Mouse (Mus musculus) gastrocnemius, postnatal 4 days (tissue): ENCODE data around the gene Hspb2. TPM values are rescaled to one million over a fixed set of nuclear protein-coding genes. Genes with fewer than 3 reads are reported as not detected.

Experiments
- DNase-seq, 2 experiments: peaks; one replicate each; pipeline ENCODE4 v3.0.0; 2021 to 2022; ENCODE audit warnings: low spot score in 2 of 2, mixed read lengths in 2 of 2
- total RNA-seq, 2 experiments: library from RNA; stranded (reverse); gene quantifications; 2 replicates each; pipeline ENCODE4 v1.2.3; 2021

Hspb2 gene
- total RNA-seq, 2 experiments from 2014 or later = 135 to 140 TPM

DNA sequence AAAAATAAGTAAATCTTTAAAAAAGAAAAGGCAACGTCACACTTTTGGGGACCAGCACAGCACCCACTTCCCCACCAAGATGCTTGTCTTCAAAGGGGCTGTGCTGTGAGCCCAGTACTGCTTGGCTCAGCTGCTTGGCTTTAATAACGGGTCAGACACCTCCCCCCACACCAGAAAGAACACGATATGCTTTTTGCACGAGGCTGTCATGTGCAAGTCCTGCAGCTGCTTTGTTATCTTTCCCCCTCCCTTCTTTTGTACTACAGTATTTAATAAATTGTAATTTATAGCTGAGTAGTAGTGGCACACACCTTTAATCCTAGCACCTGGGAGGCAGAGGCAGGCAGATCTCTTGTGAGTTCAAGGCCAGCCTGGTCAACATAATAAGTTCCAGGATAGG lies 33.3 kb downstream of the Hspb2 start:
- DNase-seq = no peak

DNA sequence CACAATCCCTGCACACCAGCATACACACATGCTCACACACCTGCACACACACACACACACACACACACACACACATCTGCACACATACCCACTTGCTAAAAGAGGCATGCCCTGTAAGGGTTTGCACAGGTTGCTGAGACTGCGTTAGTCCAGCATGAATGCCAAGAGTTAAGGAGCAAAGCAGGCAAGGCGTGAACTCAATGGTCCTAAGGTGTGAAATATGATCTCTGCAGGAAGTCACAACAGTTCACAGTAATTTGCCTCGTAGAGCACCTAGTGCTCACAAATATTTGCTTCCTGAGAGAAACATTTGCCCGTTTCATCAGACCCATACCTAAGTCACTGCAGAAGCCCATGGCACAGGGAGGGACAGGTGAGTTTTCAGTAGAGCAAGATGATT lies 38.0 kb downstream of the Hspb2 start:
- no peak for DNase-seq

DNA sequence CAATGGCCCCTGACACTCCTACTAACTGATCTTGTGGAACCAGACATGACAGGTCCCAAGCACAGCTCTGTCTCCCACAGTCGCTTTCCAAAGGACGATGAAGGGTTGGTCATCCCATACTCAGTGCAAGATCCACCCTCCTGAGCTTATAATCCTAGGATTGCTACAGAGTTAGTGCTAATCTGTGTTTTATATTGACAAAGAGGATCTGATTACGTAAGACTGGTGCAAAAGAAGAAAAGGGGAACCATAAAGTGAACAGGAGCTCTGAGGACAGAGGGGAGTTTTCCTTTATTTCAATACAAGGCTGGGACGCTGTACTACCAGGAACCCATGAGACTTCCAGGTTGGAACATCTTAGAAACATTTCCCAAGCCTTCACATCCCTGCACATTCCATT lies 40.8 kb downstream of the Hspb2 start:
- no peak for DNase-seq

DNA sequence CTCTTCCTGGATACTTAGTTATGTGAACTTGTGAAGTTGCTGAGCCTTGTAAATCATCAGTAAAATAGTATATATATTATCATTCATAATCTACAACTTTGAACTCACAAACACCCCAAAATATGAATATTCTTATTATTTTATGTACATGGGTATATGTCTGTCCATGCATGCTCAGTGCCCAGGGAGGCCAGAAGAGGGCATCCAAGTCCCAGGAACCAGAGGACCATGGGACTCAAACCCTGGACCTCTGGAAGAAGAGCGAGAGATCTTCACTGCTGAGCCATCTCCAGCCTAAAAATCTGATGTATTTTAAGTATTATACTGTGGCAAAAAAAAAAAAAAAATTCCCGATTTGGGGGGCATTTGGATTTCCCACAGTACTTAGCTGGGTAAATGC lies 43.0 kb downstream of the Hspb2 start:
- no peak for DNase-seq

DNA sequence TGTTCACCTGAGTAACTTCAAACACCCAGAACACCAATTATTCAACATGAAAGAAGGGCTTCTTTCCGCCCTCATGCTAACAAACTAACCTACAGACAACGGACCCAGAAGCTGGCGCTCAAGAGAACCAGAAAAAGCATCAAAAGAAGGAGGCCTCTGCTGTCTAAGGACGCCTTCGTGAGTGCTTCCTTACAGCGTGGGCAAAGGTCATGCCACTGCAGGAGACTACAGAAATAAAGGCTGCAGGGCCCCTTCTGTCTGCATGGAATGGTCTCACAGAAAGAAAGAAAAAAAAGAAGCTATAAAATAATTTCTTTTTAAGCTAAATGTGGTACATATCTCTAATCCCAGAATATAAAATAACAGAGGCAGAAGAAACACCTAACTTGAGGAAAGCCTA lies 47.2 kb downstream of the Hspb2 start:
- DNase-seq = no peak

Other genes starting within 250 kb of the Hspb2 start
- gene Pts, start 223.6 kb downstream of the Hspb2 start, total RNA-seq = 10 to 100 TPM; 21.0 to 24.0 TPM
- gene Il18, start 197.5 kb downstream of the Hspb2 start, total RNA-seq = 1 to 10 TPM in 1 of 2 experiments, under 1 TPM in 1; 0.34 to 1.1 TPM
- under 1 TPM; 0.13 to 0.17 TPM for gene Bco2, start 197.2 kb downstream of the Hspb2 start, total RNA-seq
- not detected for gene Tex12, start 191.0 kb downstream of the Hspb2 start, total RNA-seq
- 100 to 1,000 TPM; 300 to 319 TPM for gene Sdhd, start 148.5 kb downstream of the Hspb2 start, total RNA-seq
- gene Timm8b, start 148.4 kb downstream of the Hspb2 start, total RNA-seq = 100 to 1,000 TPM; 110 to 123 TPM
- under 1 TPM; 0.66 to 0.73 TPM for gene Pih1d2, start 135.0 kb downstream of the Hspb2 start, total RNA-seq
- gene Nkapd1, start 134.9 kb downstream of the Hspb2 start, total RNA-seq = 10 to 100 TPM; 21.5 to 23.3 TPM
- 100 to 1,000 TPM; 148 to 161 TPM for gene Dlat, start 92.6 kb downstream of the Hspb2 start, total RNA-seq
- 10 to 100 TPM; 12.6 to 14.8 TPM for gene Dixdc1, start 12.8 kb downstream of the Hspb2 start, total RNA-seq
- gene 2310030G06Rik, start 5.8 kb downstream of the Hspb2 start, total RNA-seq = 1 to 10 TPM; 2.1 to 2.2 TPM
- 100 to 1,000 TPM; 649 to 722 TPM for gene Cryab, start 1.0 kb downstream of the Hspb2 start, total RNA-seq
- 1 to 10 TPM; 5.9 to 6.9 TPM for gene Fdxacb1, start 15.9 kb upstream of the Hspb2 start, total RNA-seq
- 10 to 100 TPM; 15.0 to 16.3 TPM for gene Alg9, start 22.7 kb upstream of the Hspb2 start, total RNA-seq
- 10 to 100 TPM; 15.9 to 16.9 TPM for gene 1110032A03Rik, start 23.2 kb upstream of the Hspb2 start, total RNA-seq
- 10 to 100 TPM; 16.8 to 17.7 TPM for gene Ppp2r1b, start 92.9 kb upstream of the Hspb2 start, total RNA-seq